8 mouse cellular contexts compared by ENCODE assay signal in the genomic region with DNA sequence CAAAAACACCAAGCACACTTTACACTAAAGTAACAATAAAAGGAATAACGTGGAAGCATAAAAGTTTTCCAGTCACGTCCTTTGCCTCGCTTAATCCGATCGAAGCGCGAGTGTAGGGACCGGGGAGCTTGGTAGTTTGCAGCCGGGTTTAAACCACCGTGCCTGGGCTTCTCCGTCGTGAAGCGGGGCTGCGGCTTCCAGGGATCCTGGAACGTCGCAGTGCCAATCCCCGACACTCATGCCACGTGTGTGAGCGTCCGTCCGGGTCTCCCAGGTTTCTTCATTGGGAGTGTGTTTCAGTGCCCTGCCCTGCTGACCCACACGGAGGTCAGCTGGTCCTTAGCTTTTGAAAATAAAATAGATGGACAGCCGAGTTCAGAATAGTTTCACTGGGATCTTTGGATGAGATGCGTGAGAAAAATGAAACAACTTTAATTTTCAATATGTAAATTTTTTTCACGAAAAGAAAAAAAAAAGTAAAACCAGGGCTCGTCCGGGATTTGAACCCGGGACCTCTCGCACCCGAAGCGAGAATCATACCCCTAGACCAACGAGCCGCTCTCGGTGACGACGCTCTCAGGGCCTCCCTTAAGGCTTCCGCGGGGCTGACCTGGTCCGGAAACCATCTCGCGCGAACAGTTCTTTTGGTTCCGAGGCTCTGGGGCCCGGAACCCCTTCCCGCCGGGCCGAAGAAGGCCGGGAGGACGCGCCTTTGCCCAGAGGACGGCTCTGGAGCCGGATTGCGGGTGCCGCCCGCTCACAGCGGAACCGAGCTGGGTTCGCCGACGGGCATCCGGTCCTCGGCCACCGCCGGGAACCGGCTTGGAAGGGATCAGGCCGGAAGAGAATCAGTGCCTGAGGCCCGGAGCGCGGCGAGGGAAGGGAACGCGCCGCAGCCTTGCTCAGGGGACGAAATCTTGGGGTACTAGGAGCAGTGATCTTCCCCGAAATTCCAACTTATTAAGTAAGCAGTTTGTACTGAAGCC. TPM values are rescaled to one million over a fixed set of nuclear protein-coding genes. Genes with fewer than 3 reads are reported as not detected.
DNase-seq lines count a peak whose midpoint lies in the region; ATAC-seq and TF ChIP-seq lines count a peak whose summit lies in the region.

No protein-coding gene starts in this region.

- H3K4me1 ChIP-seq in ES-Bruce4 (ENCODE audit: control insufficient read depth, insufficient read depth, low read length) = no peaks in the 10 kb centered on the region
- H3K4me1 ChIP-seq in forebrain, embryonic 14.5 days (ENCODE audit: control insufficient read depth, insufficient read depth, low read length) = no peaks in the 10 kb centered on the region
- H3K4me1 ChIP-seq in liver, postnatal 0 days (ENCODE audit: insufficient read depth) = peaks cover 6% of the 10 kb centered on the region; the same call in 1 of the 2 replicates
- H3K4me1 ChIP-seq in neural tube, embryonic 13.5 days (replicated peaks) = no peaks in the 10 kb centered on the region
- peaks cover 3% of the 10 kb centered on the region for H3K4me1 ChIP-seq in testis, adult 2 months (ENCODE audit: control insufficient read depth, insufficient read depth, low read length)

- no peaks in the 10 kb centered on the region for H3K27me3 ChIP-seq in ES-Bruce4 (ENCODE audit: control insufficient read depth, insufficient read depth, low read length, poor library complexity, severe bottlenecking)
- no peaks in the 10 kb centered on the region for H3K27me3 ChIP-seq in forebrain, embryonic 14.5 days (replicated peaks; ENCODE audit: control insufficient read depth, insufficient read depth, low read length)
- no peaks in the 10 kb centered on the region for H3K27me3 ChIP-seq in liver, postnatal 0 days (ENCODE audit: insufficient read depth, low read length)
- H3K27me3 ChIP-seq in neural tube, embryonic 13.5 days = no peaks in the 10 kb centered on the region
- H3K27me3 ChIP-seq in testis, adult 2 months (ENCODE audit: control insufficient read depth, insufficient read depth, low read length) = no peaks in the 10 kb centered on the region

- intact Hi-C loops in heart, postnatal 14 days (cut with DNase I) = loop anchor here (2.0 to 5.0 kb wide), 2 partner anchors 57 to 95 kb away; no protein-coding TSS in a partner anchor

- WGBS in forebrain, embryonic 14.5 days = under 1% methylated on average over 75 of the region's 75 CpGs
- under 1% methylated on average over 75 of the region's 75 CpGs for WGBS in liver, postnatal 0 days (ENCODE audit: insufficient replicate concordance)
- WGBS in neural tube, embryonic 13.5 days = under 1% methylated on average over 75 of the region's 75 CpGs

- TF ChIP-seq EP300 in ES-Bruce4 (IDR thresholded peaks at IDR 0.05; ENCODE audit: insufficient read depth, low read depth, low read length) = no peak
- TF ChIP-seq EP300 in liver, postnatal 0 days (IDR thresholded peaks at IDR 0.05; ENCODE audit: low read depth) = 0 out of 2 replicates have a peak, but pooled peaks have one; percentile 4

- H3K36me3 ChIP-seq in ES-Bruce4 (ENCODE audit: control insufficient read depth, insufficient read depth, low read length, poor library complexity, severe bottlenecking) = no peaks in the 10 kb centered on the region
- H3K36me3 ChIP-seq in forebrain, embryonic 14.5 days (ENCODE audit: control insufficient read depth, insufficient read depth, low read length) = no peaks in the 10 kb centered on the region
- no peaks in the 10 kb centered on the region for H3K36me3 ChIP-seq in liver, postnatal 0 days (replicated peaks; ENCODE audit: insufficient read depth, low read length)
- H3K36me3 ChIP-seq in neural tube, embryonic 13.5 days = no peaks in the 10 kb centered on the region
- no peaks in the 10 kb centered on the region for H3K36me3 ChIP-seq in testis, adult 2 months (ENCODE audit: control insufficient read depth, insufficient read depth, low read length)

- H3K4me2 ChIP-seq in forebrain, embryonic 14.5 days (ENCODE audit: low read length) = peak overlapping the region; percentile 58
- H3K4me2 ChIP-seq in liver, postnatal 0 days (ENCODE audit: low read depth, low read length) = peak overlapping the region; percentile 88
- H3K4me2 ChIP-seq in neural tube, embryonic 13.5 days = peak overlapping the region; percentile 57

- peak; percentile 90 for DNase-seq in cerebellum, adult 11 months
- DNase-seq in forebrain, embryonic 14.5 days (ENCODE audit: low spot score) = peak; percentile 85
- peak; percentile 92 to 95 for DNase-seq in heart, postnatal 14 days
- DNase-seq in layer of hippocampus, adult 11-12 months (ENCODE audit: low spot score) = peak; percentile 90
- peak; percentile 89 for DNase-seq in liver, postnatal 0 days

- TF ChIP-seq CTCF in ES-Bruce4 (IDR thresholded peaks at IDR 0.05; ENCODE audit: low read depth, low read length) = no peak
- no peak for TF ChIP-seq CTCF in liver, postnatal 0 days (IDR thresholded peaks at IDR 0.05; ENCODE audit: low read depth)
- TF ChIP-seq CTCF in testis, adult 2 months (IDR thresholded peaks at IDR 0.05; ENCODE audit: control insufficient read depth, insufficient read depth, insufficient replicate concordance, low read depth, low read length) = no peak

- no peak for TF ChIP-seq POLR2A in ES-Bruce4 (IDR thresholded peaks at IDR 0.05; ENCODE audit: insufficient read depth, low read length)
- TF ChIP-seq POLR2A in testis, adult 2 months (IDR thresholded peaks at IDR 0.05; ENCODE audit: control insufficient read depth, low read depth, low read length) = peak; percentile 29; the same call in 1 of the 2 replicates

- H3K4me3 ChIP-seq in ES-Bruce4 (ENCODE audit: low read depth, low read length) = peak overlapping the region; percentile 98
- H3K4me3 ChIP-seq in forebrain, embryonic 14.5 days (ENCODE audit: low read depth, low read length) = peak overlapping the region; percentile 81
- H3K4me3 ChIP-seq in liver, postnatal 0 days (ENCODE audit: low read depth, low read length) = peak overlapping the region; percentile 76
- peak overlapping the region; percentile 72 for H3K4me3 ChIP-seq in neural tube, embryonic 13.5 days
- H3K4me3 ChIP-seq in testis, adult 2 months (ENCODE audit: control insufficient read depth, low read depth, low read length) = peak overlapping the region; percentile 99

- H3K9ac ChIP-seq in ES-Bruce4 (ENCODE audit: low read depth, poor library complexity, severe bottlenecking) = peak overlapping the region; percentile 93
- H3K9ac ChIP-seq in forebrain, embryonic 14.5 days (ENCODE audit: low read length) = peak overlapping the region; percentile 88
- peak overlapping the region; percentile 82 for H3K9ac ChIP-seq in liver, postnatal 0 days (replicated peaks)
- H3K9ac ChIP-seq in neural tube, embryonic 13.5 days = peak overlapping the region; percentile 90

- H3K27ac ChIP-seq in ES-Bruce4 (ENCODE audit: insufficient read depth, low read length) = no peak overlapping the region
- H3K27ac ChIP-seq in forebrain, embryonic 14.5 days (ENCODE audit: low read depth, low read length) = peak overlapping the region; percentile 91
- H3K27ac ChIP-seq in liver, postnatal 0 days (ENCODE audit: low read depth) = peak overlapping the region; percentile 91
- peak overlapping the region; percentile 93 for H3K27ac ChIP-seq in neural tube, embryonic 13.5 days (replicated peaks)
- H3K27ac ChIP-seq in testis, adult 2 months (ENCODE audit: control insufficient read depth, insufficient read depth, low read depth, low read length) = peak overlapping the region; percentile 95

- peak; percentile 81 for ATAC-seq in forebrain, embryonic 14.5 days
- peak; percentile 79 for ATAC-seq in liver, postnatal 0 days
- ATAC-seq in neural tube, embryonic 13.5 days (ENCODE audit: low read depth) = peak; percentile 88

- H3K9me3 ChIP-seq in ES-Bruce4 (replicated peaks; ENCODE audit: control insufficient read depth, insufficient read depth, low read length, poor library complexity, severe bottlenecking) = no peaks in the 10 kb centered on the region
- no peaks in the 10 kb centered on the region for H3K9me3 ChIP-seq in forebrain, embryonic 14.5 days (replicated peaks; ENCODE audit: control insufficient read depth, low read length)
- H3K9me3 ChIP-seq in liver, postnatal 0 days (ENCODE audit: low read length) = no peaks in the 10 kb centered on the region
- H3K9me3 ChIP-seq in neural tube, embryonic 13.5 days = no peaks in the 10 kb centered on the region

RNA-seq across cellular contexts. Expression of a gene that starts 7.7 kb away (rescaled TPM):
- 119 and 122 TPM in 2 replicates for polyA plus RNA-seq in ES-Bruce4 (2011; ENCODE audit: insufficient read depth, insufficient read length, low read depth, missing spikeins)
- polyA plus RNA-seq in forebrain, embryonic 14.5 days (2014; fragmentation: Nextera tagmentation; extraction: Ambion mirVana) = 159 and 160 TPM in 2 replicates
- 10 to 100 TPM; 33.3 to 34.1 TPM for total RNA-seq in heart, postnatal 14 days (2021)
- 26.6 and 33.4 TPM in 2 replicates for polyA plus RNA-seq in liver, postnatal 0 days (2015; fragmentation: Nextera tagmentation; extraction: Ambion mirVana)
- 157 and 159 TPM in 2 replicates for polyA plus RNA-seq in neural tube, embryonic 13.5 days (2015; fragmentation: Nextera tagmentation; extraction: Ambion mirVana)
- polyA plus RNA-seq in testis, adult 2 months (2012; rRNA removed) = 32.3 and 45.3 TPM in 2 replicates
